Comparison of ENCODE assay signal across 13 mouse cellular contexts in the genomic region with DNA sequence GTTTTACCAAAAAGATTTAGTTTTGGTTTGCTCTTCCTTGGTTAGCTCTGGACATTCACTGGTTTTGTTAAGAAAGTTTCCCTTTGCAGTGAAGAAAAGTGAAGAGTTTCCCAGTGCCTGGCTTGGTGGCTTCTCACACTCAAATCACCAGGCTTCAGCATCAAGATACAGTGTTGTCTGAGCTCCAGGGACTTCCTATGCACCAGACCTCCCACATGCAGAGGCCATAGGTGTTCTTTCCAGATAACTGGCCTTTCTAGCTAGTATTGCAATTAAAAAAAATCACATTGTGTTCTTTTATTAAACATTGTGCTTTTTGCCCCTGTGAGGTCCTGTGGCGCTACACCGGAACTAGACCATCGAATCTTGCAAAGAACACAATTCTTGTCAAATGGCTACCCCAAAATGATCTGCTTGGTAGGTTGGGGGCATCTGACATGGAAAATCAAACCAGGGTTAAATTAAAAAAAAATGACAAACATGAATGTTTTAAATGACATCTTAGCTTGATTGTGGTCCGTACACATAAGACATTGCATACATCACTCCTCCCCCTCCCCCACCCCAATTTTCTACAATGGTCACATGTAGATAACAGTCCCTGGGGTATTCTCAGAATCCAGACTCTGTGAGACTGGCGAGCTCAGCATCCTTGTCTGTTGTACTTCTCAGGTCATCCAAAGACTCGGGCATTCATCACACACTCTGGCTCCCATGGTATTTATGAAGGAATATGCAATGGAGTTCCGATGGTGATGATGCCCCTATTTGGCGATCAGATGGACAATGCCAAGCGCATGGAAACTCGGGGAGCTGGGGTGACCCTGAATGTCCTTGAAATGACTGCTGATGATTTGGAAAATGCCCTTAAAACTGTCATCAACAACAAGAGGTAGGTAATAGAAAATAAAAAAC. TPM values are rescaled to one million over a fixed set of nuclear protein-coding genes. Genes with fewer than 3 reads are reported as not detected.
A peak's percentile ranks its signal among the peaks of the same experiment; 100 is the strongest.
DNase-seq lines count a peak whose midpoint lies in the region; ATAC-seq and TF ChIP-seq lines count a peak whose summit lies in the region.
"Had no signal": no experiment of that assay in that cellular context is flagged by ENCODE, and none has a peak within 500 bp of the region (broad histone marks: within the 10 kb centered on the region; RNA-seq: fewer than 3 reads in every experiment).

No protein-coding gene starts in this region.

- no peak overlapping the region for H3K9ac ChIP-seq in heart, embryonic 11.5 days (ENCODE audit: low read depth, low read length)
- no peak overlapping the region for H3K9ac ChIP-seq in midbrain, embryonic 11.5 days (ENCODE audit: low read length)
- no peak overlapping the region for H3K9ac ChIP-seq in midbrain, embryonic 13.5 days (replicated peaks)
- H3K9ac ChIP-seq in limb, embryonic 14.5 days (ENCODE audit: low read depth, low read length, severe bottlenecking), result no peak overlapping the region
- H3K9ac ChIP-seq: embryonic facial prominence, embryonic 13.5 days; limb, embryonic 13.5 days; midbrain, embryonic 12.5 days had no signal

- 62% methylated on average over 10 of the region's 10 CpGs for WGBS in heart, embryonic 11.5 days (ENCODE audit: insufficient replicate concordance)
- 70% methylated on average over 10 of the region's 10 CpGs for WGBS in midbrain, embryonic 11.5 days
- WGBS in midbrain, embryonic 13.5 days, result 69% methylated on average over 10 of the region's 10 CpGs
- 69% methylated on average over 10 of the region's 10 CpGs for WGBS in limb, embryonic 14.5 days

- peak; percentile 3 to 4 for DNase-seq in heart, adult 9 months (ENCODE audit: low spot score in 2 of 2)
- DNase-seq in midbrain, embryonic 11.5 days (ENCODE audit: low spot score, missing footprints), result peak; percentile 85
- peak; percentile 9 for DNase-seq in Muller cell, postnatal 12 days (ENCODE audit: inconsistent ontology term)
- peak; percentile 7 for DNase-seq in limb, embryonic 14.5 days (ENCODE audit: low spot score)
- DNase-seq in ovary, adult 18-20 months (ENCODE audit: low spot score), result no peak
- DNase-seq in cerebellum, postnatal 36 days, result no peak
- DNase-seq: kidney, postnatal 4 days; right cerebral cortex, adult 18-20 months had no signal

- H3K4me2 ChIP-seq in heart, embryonic 11.5 days, result no peak overlapping the region
- no peak overlapping the region for H3K4me2 ChIP-seq in midbrain, embryonic 11.5 days
- no peak overlapping the region for H3K4me2 ChIP-seq in midbrain, embryonic 13.5 days (replicated peaks)
- no peak overlapping the region for H3K4me2 ChIP-seq in limb, embryonic 14.5 days (replicated peaks; ENCODE audit: low read depth, low read length, severe bottlenecking)
- H3K4me2 ChIP-seq: embryonic facial prominence, embryonic 13.5 days; limb, embryonic 13.5 days; midbrain, embryonic 12.5 days had no signal

- H3K36me3 ChIP-seq in heart, embryonic 11.5 days (ENCODE audit: control insufficient read depth, insufficient read depth, low read length), result peaks cover 2% of the 10 kb centered on the region; the same call in 1 of the 2 replicates
- H3K36me3 ChIP-seq in midbrain, embryonic 11.5 days (ENCODE audit: control insufficient read depth, insufficient read depth, low read length), result no peaks in the 10 kb centered on the region
- no peaks in the 10 kb centered on the region for H3K36me3 ChIP-seq in midbrain, embryonic 13.5 days
- no peaks in the 10 kb centered on the region for H3K36me3 ChIP-seq in limb, embryonic 14.5 days (ENCODE audit: control insufficient read depth, insufficient read depth, low read length)
- H3K36me3 ChIP-seq: embryonic facial prominence, embryonic 13.5 days; limb, embryonic 13.5 days; midbrain, embryonic 12.5 days had no signal

- peaks cover 60% of the 10 kb centered on the region for H3K9me3 ChIP-seq in heart, embryonic 11.5 days (replicated peaks; ENCODE audit: control insufficient read depth, low read length)
- H3K9me3 ChIP-seq in midbrain, embryonic 11.5 days (ENCODE audit: control insufficient read depth, low read length), result peaks cover 61% of the 10 kb centered on the region
- peaks cover 61% of the 10 kb centered on the region for H3K9me3 ChIP-seq in midbrain, embryonic 13.5 days
- H3K9me3 ChIP-seq in limb, embryonic 14.5 days (ENCODE audit: control insufficient read depth, low read length), result peaks cover 61% of the 10 kb centered on the region

- H3K4me1 ChIP-seq in heart, embryonic 11.5 days (ENCODE audit: control insufficient read depth, insufficient read depth, low read length), result no peaks in the 10 kb centered on the region
- H3K4me1 ChIP-seq in midbrain, embryonic 11.5 days (ENCODE audit: control insufficient read depth, insufficient read depth, low read length), result no peaks in the 10 kb centered on the region
- no peaks in the 10 kb centered on the region for H3K4me1 ChIP-seq in midbrain, embryonic 13.5 days (replicated peaks)
- H3K4me1 ChIP-seq in limb, embryonic 14.5 days (ENCODE audit: control insufficient read depth, insufficient read depth, low read length), result no peaks in the 10 kb centered on the region
- H3K4me1 ChIP-seq: embryonic facial prominence, embryonic 13.5 days; limb, embryonic 13.5 days; midbrain, embryonic 12.5 days had no signal

- ATAC-seq in heart, embryonic 11.5 days (replicated peaks; ENCODE audit: insufficient number of reproducible peaks, low FRiP score, low TSS enrichment), result no peak
- ATAC-seq in midbrain, embryonic 11.5 days (ENCODE audit: low FRiP score), result no peak
- ATAC-seq in midbrain, embryonic 13.5 days, result no peak
- no peak for ATAC-seq in limb, embryonic 14.5 days (ENCODE audit: low FRiP score, low read depth)

- H3K4me3 ChIP-seq in heart, embryonic 11.5 days (ENCODE audit: low read depth, low read length), result no peak overlapping the region
- no peak overlapping the region for H3K4me3 ChIP-seq in midbrain, embryonic 11.5 days (ENCODE audit: low read depth, low read length)
- no peak overlapping the region for H3K4me3 ChIP-seq in midbrain, embryonic 13.5 days (replicated peaks)
- no peak overlapping the region for H3K4me3 ChIP-seq in limb, embryonic 14.5 days (replicated peaks; ENCODE audit: low read length)
- H3K4me3 ChIP-seq: embryonic facial prominence, embryonic 13.5 days; limb, embryonic 13.5 days; midbrain, embryonic 12.5 days had no signal

- H3K27me3 ChIP-seq in heart, embryonic 11.5 days (ENCODE audit: control insufficient read depth, insufficient read depth, low read length), result no peaks in the 10 kb centered on the region
- no peaks in the 10 kb centered on the region for H3K27me3 ChIP-seq in midbrain, embryonic 11.5 days (ENCODE audit: control insufficient read depth, insufficient read depth, low read length)
- H3K27me3 ChIP-seq in midbrain, embryonic 13.5 days, result no peaks in the 10 kb centered on the region
- H3K27me3 ChIP-seq in limb, embryonic 14.5 days (ENCODE audit: control insufficient read depth, insufficient read depth, low read length), result no peaks in the 10 kb centered on the region
- H3K27me3 ChIP-seq: embryonic facial prominence, embryonic 13.5 days; limb, embryonic 13.5 days; midbrain, embryonic 12.5 days had no signal

- H3K27ac ChIP-seq in heart, embryonic 11.5 days (ENCODE audit: low read depth, low read length), result no peak overlapping the region
- H3K27ac ChIP-seq in midbrain, embryonic 11.5 days (ENCODE audit: low read depth, low read length), result no peak overlapping the region
- H3K27ac ChIP-seq in midbrain, embryonic 13.5 days, result no peak overlapping the region
- no peak overlapping the region for H3K27ac ChIP-seq in limb, embryonic 14.5 days (replicated peaks; ENCODE audit: low read depth, low read length)
- H3K27ac ChIP-seq: embryonic facial prominence, embryonic 13.5 days; limb, embryonic 13.5 days; midbrain, embryonic 12.5 days had no signal

- no peak for TF ChIP-seq POLR2A in limb, embryonic 14.5 days (IDR thresholded peaks at IDR 0.05; ENCODE audit: borderline replicate concordance, extremely low read depth, insufficient read depth, insufficient read length)

RNA-seq across cellular contexts. Expression of gene Ugt1a1, which starts 4.0 kb away (rescaled TPM):
- polyA plus RNA-seq in heart, embryonic 11.5 days (2014; fragmentation: Nextera tagmentation; extraction: Ambion mirVana), result not detected in 2 replicates
- not detected in 2 replicates for polyA plus RNA-seq in midbrain, embryonic 11.5 days (2014; fragmentation: Nextera tagmentation; extraction: Ambion mirVana)
- not detected in 2 replicates for polyA plus RNA-seq in midbrain, embryonic 13.5 days (2015; fragmentation: Nextera tagmentation; extraction: Ambion mirVana)
- 1.5 and 2.3 TPM in 2 replicates for polyA plus RNA-seq in limb, embryonic 14.5 days (2012; rRNA removed)
- polyA plus RNA-seq in limb, embryonic 14.5 days (2014; fragmentation: Nextera tagmentation; extraction: Ambion mirVana), result 4.3 and 5.8 TPM in 2 replicates
- polyA plus RNA-seq: embryonic facial prominence, embryonic 13.5 days; midbrain, embryonic 12.5 days had no signal

RNA-seq across cellular contexts. Expression of gene Dnajb3, which starts 10.1 kb away (rescaled TPM):
- polyA plus RNA-seq in heart, embryonic 11.5 days (2014; fragmentation: Nextera tagmentation; extraction: Ambion mirVana), result 9.6 and 10.4 TPM in 2 replicates
- 13.4 and 15.4 TPM in 2 replicates for polyA plus RNA-seq in midbrain, embryonic 11.5 days (2014; fragmentation: Nextera tagmentation; extraction: Ambion mirVana)
- 13.9 and 16.2 TPM in 2 replicates for polyA plus RNA-seq in midbrain, embryonic 13.5 days (2015; fragmentation: Nextera tagmentation; extraction: Ambion mirVana)
- 9.1 and 10.2 TPM in 2 replicates for polyA plus RNA-seq in limb, embryonic 14.5 days (2012; rRNA removed)
- 9.4 and 10.5 TPM in 2 replicates for polyA plus RNA-seq in limb, embryonic 14.5 days (2014; fragmentation: Nextera tagmentation; extraction: Ambion mirVana)

RNA-seq across cellular contexts. Expression of gene Mroh2a, which starts 11.1 kb away (rescaled TPM):
- polyA plus RNA-seq in heart, embryonic 11.5 days (2014; fragmentation: Nextera tagmentation; extraction: Ambion mirVana), result 0.63 and 1.1 TPM in 2 replicates
- 1.6 and 1.7 TPM in 2 replicates for polyA plus RNA-seq in midbrain, embryonic 11.5 days (2014; fragmentation: Nextera tagmentation; extraction: Ambion mirVana)
- polyA plus RNA-seq in midbrain, embryonic 13.5 days (2015; fragmentation: Nextera tagmentation; extraction: Ambion mirVana), result 0.68 and 1.0 TPM in 2 replicates
- 0.15 and 0.20 TPM in 2 replicates for polyA plus RNA-seq in limb, embryonic 14.5 days (2012; rRNA removed)
- 1.7 and 2.2 TPM in 2 replicates for polyA plus RNA-seq in limb, embryonic 14.5 days (2014; fragmentation: Nextera tagmentation; extraction: Ambion mirVana)

RNA-seq across cellular contexts. Expression of gene Ugt1a2, which starts 15.3 kb away (rescaled TPM):
- not detected in 2 replicates for polyA plus RNA-seq in heart, embryonic 11.5 days (2014; fragmentation: Nextera tagmentation; extraction: Ambion mirVana)
- polyA plus RNA-seq in midbrain, embryonic 11.5 days (2014; fragmentation: Nextera tagmentation; extraction: Ambion mirVana), result not detected in 2 replicates
- 0.09 TPM in 1 of 2 replicates, not detected in the other for polyA plus RNA-seq in midbrain, embryonic 13.5 days (2015; fragmentation: Nextera tagmentation; extraction: Ambion mirVana)
- 0.04 and 0.08 TPM in 2 replicates for polyA plus RNA-seq in limb, embryonic 14.5 days (2012; rRNA removed)
- polyA plus RNA-seq in limb, embryonic 14.5 days (2014; fragmentation: Nextera tagmentation; extraction: Ambion mirVana), result not detected in 2 replicates
- polyA plus RNA-seq: embryonic facial prominence, embryonic 13.5 days; limb, embryonic 13.5 days had no signal

RNA-seq across cellular contexts. Expression of gene Ugt1a5, which starts 49.9 kb away (rescaled TPM):
- not detected in 2 replicates for polyA plus RNA-seq in heart, embryonic 11.5 days (2014; fragmentation: Nextera tagmentation; extraction: Ambion mirVana)
- not detected in 2 replicates for polyA plus RNA-seq in midbrain, embryonic 11.5 days (2014; fragmentation: Nextera tagmentation; extraction: Ambion mirVana)
- polyA plus RNA-seq in midbrain, embryonic 13.5 days (2015; fragmentation: Nextera tagmentation; extraction: Ambion mirVana), result not detected in 2 replicates
- polyA plus RNA-seq in limb, embryonic 14.5 days (2012; rRNA removed), result 0.08 and 0.19 TPM in 2 replicates
- polyA plus RNA-seq in limb, embryonic 14.5 days (2014; fragmentation: Nextera tagmentation; extraction: Ambion mirVana), result not detected in 2 replicates
- polyA plus RNA-seq: embryonic facial prominence, embryonic 13.5 days; limb, embryonic 13.5 days; midbrain, embryonic 12.5 days had no signal

Comparison
In these comparisons a context has a peak if more than half of its experiments do, and no peak if none do; other contexts are left out.
1. DNase-seq: peak in heart, adult 9 months (2 of 2), midbrain, embryonic 11.5 days (single experiment), Muller cell, postnatal 12 days (single experiment) and limb, embryonic 14.5 days (single experiment); none in ovary, adult 18-20 months (single experiment) and cerebellum, postnatal 36 days (0 of 2).